Mouse (Mus musculus) megakaryocyte progenitor cell, adult 5-6 weeks (primary cell): Measurements from ENCODE around the gene Rbm18. TPM values are rescaled to one million over a fixed set of nuclear protein-coding genes. Genes with fewer than 3 reads are reported as not detected.

Experiments used
- ATAC-seq: replicated peaks from 2 replicates; pipeline ENCODE4 v1.8.0; 2016; ENCODE audit warnings: mild to moderate bottlenecking, moderate TSS enrichment, inconsistent platforms; ENCODE audit not compliant: poor library complexity
- total RNA-seq, 2 experiments: library from RNA; stranded (forward) in 1 of 2; stranded (reverse) in 1 of 2; fragments of 157-497, 149-512 nt in 1 of 2; fragments of 200-1000 nt in 1 of 2; gene quantifications; 2 replicates each; pipeline versions ENCODE4 v1.2.3 to v1.2.4; 2015 to 2017

Rbm18 gene
- total RNA-seq, 2 experiments from 2014 or later, result 21.0 to 32.7 TPM

DNA sequence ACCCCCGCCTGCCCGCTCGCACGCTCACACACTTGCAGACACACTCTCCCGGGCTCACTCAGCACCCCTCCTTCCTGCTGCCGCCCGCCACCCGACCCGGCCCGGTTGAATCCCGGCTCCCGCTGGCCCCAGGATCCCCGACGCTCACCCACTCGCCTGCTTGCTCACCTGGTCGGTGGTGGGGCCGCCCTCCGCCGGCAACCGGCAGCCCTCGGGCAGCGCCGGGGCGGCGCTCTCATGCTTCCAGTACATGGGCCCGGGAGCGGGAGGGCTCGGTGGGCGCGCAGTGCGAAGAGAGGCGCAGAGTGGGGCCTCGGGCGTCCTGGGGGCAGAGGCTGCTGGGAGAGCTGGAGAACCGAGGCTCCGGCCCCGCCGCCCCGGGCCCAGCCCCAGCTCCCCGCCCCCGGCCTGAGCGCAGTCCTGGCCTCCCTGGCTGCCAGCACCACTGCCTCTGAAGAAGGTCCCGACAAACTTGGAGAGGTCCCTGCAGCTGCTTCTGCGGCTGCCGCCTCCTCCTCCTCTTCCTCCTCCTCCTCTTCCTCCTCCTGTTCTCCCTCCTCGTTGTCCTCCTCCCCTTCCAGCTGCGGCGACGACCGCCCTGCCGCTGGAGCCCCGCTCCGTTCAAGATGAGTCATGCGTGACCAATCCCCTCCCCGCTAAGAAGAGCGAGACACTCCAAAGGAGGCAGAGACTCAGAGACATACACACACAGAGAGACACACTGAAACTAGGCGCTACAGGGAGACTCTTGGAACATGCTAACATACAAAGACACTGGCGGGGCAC, 31.4 kb downstream of the Rbm18 start, which contains the start of gene Lhx6:
Gene Lhx6, minus strand, starts transcription at position 453 of the 786 bp plus-strand sequence.
- ATAC-seq, result peak; percentile 41; the same call in 1 of the 2 replicates

DNA sequence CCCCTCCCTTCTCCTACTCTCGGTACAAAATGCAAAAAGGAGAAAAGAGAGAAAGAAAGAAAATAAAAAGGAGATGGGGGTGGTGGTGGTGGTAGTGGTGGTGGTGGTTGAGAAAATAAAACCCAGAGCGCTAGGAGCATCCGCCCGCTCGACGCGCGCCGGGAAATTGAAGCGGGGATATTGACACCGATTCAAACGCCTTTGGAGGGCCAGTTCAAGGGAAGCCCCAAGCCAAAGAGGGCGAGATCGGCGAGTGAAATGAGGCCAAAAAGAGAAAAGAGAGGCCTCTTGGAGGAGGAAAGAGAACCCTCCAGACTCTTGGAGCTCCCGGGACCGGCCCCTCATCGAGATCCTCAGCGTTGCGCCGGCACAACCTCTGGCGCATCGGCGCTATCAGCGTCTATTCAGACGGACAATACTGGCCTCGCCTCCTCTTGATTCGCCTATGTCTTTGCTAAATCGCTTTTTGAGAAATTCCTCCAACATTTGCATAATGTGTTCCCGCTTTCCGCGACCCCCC, 32.1 kb downstream of the Rbm18 start:
- ATAC-seq, result no peak

DNA sequence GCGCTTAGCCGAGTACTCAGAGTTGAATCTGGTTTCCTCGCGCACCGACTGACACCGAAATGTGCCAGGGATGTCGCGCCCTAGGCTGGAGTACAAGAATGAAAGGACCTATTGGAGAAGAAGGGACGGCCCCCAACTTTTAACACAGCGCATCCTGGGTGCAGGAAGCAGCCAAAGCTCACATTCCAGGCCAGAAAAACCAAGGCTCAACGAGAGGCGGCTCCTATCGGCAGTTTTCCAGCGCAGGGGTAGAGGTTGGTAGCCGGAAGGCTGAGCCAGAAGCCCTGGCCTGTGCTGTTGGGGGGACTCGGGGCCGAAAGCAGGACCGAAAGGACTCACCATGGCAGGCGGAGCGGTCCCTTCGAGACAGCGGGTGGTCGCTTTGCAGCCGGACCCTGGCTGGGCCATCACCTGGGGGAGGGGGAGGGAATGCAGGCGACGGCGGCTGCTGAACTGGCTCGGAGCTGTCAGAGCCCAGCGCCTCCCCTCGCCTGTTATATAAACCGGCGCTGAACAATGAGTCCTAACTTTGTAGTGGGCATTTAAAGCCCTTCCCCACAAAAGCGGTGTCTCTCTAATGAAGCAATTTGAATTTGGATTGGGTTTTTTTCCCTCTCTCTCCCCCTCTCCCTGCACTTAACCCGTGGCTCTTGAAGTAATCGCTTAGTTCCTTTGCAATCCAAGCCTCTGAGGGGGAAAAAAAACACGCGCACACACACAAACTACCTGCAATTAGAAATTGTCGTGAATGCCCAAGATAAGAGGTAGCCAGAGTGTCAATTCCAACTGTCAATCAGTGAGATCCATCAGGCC, 32.8 kb downstream of the Rbm18 start:
- no peak for ATAC-seq

DNA sequence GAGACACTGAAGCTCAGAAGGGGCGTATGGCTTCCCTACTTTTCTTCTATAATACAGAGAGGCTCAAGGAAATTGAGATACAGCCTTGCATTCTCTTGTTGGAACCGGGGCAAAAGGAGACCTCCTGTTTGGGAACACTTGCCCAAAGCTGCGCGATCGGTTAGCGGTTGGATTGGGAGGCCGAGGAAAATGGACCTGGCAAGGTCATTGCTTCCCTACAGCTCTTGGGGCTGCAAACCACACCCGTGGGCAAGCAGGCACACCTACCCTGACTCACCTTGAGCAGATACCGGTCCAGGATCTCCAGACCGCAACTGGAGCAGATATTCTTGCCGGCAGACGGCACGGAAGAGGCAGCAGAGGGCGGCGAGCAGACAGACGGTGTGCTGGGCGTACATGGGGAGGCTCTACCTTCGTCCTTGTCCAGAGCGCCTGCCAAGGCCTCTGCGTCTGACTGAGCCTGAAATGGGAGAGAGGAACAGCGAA, 33.5 kb downstream of the Rbm18 start:
- ATAC-seq, result no peak

DNA sequence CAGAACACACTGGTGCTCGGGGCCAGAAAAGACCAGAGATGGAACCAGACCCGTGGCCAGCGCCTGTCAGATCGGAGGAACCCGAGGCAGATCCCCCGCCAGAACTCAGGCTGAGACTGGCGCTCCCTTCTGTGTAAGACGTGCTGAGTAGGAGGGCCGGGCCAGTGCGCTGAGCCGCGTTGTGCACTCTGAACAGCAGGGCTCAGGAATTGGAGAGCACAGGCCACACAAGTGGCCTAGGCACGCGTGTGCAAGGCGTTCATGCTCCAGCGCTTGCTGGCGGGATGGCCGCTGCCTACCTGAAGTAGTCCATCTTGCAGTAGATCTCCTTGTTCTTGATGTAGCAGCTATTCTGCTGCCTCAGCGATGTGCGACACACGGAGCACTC, 34.0 kb downstream of the Rbm18 start:
- ATAC-seq, result 0 out of 2 replicates have a peak, but pooled peaks have one; percentile 29

DNA sequence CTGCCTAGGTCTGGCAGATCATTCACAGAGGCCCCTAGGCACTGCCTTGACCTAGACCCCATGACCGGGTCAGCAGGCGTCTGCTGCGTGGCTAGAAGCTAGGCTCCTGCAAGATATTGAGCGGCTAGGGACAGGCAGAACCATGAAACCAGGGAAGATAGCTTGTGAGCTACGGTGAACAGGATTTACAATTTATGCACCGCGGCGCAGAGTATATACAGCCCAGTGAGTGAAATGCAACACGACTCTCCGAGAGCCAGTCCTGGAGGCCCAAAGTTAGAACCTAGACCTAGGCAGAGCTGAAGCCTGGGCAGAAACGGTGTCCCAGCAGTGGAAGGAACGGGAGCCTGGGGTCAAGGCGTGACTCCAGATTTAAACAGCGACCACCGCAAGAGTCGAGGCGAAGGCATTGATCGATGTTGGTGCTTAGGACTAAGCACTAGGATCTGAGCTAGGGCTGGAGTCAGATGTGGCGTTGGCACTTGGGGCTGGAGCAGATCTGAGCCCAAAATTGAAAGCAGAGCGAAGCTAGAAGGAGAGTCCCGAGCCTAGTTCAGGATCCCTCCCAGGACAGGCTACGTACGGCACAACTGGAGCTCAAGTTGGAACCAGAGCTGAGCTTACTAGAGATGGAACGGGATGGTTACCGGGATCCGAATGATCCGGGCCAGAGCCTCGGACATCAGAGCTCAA, 34.6 kb downstream of the Rbm18 start:
- no peak for ATAC-seq

DNA sequence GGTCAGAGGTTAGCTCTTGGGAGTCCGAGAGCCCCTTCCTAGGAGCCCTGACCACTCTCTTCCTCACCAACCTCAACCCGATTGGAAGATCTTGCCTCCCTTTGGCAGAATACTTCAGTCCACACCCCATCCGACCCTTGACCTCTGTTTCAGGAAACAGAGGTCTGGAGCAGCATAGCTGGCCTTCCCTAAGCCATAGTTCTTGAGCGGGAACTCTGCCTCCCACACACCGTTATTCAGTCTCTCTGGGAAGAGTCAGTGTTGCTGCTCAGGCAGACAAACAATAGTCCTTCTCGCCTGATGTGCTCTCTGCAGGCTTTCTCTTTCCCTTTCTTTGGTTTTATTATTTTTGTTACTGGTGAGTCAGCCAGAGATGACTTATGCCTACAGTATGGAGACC, 36.8 kb downstream of the Rbm18 start:
- ATAC-seq, result no peak

DNA sequence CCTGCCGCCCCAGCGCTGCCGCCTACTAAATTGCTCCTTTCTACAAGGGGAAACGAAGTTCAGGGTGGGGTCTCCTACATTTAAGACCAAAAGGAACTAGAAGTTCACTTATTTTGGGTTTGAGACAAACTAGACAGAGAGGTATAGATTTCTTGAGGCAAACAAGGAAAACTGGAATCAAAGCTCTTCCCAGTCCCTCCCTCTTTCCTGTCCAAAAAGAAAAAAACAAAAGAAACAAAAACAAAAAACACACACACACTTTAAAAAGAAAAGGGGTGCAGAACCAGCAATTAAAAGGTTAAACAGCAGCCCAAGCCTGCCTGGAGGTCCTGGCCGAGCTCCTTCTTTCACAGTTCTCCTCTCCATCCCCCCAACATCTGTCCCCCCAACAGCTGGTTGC, 38.6 kb downstream of the Rbm18 start:
- no peak for ATAC-seq

DNA sequence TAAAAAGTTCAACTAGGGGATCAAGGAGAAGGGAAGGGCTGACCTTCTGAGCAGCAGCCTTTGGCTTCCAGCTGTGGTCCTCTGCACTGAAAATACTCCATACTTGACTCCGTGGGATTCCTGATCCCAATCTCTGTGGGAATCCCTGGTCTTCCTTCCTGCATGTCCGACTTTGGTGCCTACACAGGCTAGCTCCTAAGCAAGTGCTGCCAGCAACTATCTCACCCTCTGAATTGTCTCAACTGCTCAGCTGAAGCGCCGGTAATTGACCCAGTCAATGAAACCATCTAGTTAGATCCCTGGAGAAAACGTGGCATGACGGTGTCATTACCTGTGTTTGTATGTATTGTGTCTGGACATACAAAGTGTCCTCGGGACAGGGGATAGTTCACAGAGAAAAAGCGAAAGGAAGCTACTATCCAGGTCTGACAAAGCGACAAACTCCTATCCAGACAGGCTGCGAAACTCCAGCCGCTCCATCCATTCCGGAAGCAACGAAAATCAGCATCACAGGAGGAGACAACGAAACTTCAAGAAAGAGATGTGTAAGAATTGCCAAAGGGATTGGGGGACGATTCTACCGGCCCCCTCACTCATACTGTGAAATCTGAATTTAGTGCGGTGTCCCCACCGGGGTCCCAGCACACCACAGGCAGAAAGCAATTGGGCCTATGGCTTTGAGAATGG, 39.3 kb downstream of the Rbm18 start:
- no peak for ATAC-seq

DNA sequence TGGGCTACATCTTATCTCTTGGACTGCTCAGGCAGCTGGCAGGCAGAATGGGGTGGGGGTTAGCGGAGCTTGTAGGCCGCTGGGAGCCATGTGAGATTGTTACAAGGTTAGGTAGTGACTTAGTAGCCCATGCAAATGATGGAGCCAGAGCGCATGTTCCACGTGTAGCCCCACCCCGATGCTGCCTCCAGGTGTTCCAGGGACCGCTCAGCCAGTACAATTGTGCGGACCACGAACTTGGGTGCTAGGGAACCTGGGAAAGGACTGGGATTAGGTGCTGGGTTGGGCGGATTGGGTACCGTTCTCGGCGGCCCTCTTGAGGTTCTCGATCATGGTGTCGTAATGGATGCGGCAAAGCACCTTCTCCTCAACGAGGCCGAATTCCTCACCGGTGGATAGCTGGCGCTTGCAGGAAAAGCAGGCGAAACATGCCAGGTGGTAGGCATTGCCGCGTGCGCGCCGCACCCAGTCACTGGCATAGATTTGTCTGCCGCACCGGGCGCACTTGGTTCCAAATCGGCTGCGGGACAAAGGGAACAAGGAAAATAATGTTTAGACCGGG, 42.6 kb downstream of the Rbm18 start:
- no peak for ATAC-seq

DNA sequence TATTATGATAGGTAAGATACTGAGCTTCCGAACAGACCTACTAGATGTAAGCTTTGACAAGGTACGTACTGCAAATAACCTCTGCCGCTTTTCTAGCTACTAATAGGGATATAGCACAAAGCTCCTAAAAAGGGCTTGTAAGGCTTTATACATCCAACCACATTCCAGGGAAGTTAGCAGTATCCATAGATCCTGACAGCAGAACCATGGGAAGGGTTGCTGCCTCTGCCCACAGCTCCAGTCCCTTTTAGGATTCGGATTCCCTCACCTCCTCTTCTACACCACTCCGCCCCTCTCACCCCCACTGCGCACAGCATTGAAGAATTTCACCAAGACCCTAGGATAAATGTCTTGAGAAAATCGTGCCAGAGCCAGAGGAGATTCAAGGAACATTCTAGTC, 43.3 kb downstream of the Rbm18 start:
- no peak for ATAC-seq

DNA sequence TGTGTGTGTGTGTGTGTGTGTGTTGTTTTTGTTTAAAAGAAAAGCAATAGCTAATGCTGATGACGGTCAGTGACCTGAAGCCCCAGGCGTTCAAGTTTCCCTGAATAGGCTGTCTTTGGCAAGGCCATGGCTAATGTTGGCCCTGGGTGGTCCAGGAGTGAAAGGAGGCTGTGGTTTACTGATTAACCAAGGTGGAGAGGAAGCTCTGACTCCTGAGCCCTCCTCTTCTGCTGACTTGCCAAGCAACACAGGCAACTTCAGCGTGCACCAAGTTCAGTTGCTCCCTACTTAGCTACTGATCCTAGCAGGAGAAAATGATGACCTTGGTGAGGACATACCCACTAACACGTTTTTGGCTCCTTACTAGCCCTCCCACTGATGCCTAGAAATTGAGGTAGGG, 43.8 kb downstream of the Rbm18 start:
- no peak for ATAC-seq

DNA sequence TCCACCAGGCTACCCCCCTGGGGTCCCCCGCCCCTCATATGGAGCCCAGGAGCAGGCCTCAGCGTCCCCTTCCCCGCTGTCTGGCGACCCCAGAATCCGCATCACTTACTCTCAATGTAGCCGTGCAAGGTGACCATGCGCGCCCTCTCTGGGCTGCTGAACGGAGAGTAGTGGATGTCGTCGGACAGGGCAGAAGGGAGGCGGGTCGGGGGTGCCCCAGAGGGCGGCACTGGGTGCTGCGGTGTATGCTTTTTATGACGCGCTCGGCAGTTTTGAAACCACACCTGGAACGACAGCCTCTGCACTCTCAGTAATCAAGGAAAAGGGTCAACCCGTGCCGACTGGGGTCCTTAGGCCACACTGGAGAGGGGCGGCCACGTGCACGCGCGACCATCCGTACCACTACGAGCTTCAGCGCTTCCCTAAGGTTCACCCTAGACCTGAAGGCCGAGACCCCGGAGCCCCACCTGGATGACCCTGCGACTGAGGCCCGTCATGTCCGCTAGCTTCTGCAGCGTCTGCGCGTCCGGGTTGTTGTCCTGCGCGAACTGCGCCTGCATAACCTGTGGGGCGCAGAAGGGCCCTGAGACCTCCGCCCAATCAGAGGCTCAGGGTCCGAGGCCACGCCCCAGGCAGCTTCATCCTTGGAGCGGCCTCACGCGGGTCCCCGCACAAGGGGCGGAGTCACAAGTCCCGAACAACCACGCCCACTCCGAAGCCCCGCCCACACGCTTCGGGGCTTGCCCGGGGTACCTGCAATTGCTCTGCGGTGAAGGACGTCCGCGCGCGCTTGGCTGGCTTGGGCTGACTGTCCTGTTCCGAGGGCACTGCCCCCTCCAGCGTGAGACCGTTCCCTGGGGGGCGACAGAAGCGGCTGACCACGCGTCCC, 45.5 kb downstream of the Rbm18 start:
- peak; percentile 81 for ATAC-seq

DNA sequence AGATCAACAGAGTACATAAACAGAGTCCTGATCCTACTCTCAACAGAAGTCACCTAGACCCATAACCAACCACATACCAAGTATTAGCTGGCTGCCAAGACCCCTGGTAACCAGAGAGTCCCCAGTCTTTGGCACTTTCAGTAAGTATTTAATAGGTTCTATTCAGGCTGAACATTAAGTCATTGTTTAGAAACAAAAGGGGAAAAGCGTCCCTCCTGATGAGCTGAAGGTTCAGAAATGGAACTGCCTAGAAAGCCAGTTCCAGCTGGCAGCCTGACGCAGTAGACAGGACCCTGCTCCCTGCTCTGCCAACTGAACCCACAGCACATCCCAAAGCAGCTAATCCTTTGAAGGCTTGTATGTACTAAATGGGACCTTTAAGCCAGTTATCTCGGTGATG, 47.4 kb downstream of the Rbm18 start:
- no peak for ATAC-seq

DNA sequence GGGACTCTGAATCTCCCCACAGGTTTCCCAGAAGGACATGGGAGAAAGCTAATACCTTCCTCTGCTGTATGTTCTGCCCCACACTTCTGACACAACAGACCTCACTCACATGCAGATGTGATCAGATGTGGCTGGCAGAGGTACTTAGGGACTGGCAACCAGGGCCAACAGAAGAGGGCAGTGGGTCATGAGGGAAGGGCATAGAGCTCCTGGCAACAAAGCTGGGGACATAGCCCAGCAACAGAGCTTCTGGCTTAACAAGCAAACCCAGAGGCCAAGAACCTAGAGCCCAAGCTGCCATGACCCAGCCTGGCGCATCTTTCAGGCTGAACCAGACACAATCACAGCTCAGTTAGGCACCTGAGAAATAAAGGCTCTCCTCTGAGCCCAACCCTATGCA, 51.5 kb downstream of the Rbm18 start:
- ATAC-seq, result no peak

DNA sequence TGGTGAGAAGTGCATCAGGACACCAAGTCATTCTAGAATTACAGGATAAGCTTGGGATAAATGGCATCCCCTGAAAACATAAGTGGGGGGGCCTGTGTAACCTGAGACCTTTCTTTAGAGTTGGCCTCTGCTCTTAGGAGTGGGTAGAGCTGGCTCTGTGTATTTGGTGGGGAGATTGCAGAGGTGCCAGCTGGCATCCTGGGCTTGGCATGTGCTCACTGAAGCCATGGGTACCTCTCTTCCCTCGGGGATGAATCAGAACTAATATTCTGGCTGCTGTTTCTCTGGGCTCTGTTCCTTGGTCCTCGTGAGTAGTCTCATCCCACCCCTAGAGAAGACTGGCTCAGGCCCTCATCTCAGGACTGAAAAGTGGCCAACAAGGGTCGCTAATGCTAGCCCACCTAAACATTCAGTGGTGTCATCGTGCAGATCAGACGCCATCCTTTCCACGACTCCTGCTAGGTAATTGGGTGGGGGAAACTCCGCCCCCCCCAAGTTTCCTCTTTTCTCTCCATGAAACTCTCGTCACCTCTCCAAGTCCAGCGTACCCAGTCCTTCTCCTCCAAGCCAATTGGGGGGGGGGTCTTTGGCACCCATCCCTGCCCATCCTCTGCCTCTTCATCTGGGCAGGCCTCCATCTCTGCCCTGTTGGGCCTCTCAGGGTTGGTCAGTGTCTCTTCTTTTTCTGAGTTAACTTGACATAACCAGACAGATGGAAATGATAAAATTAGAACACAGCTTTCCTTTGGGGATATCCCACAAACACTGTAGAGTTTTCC, 53.6 kb downstream of the Rbm18 start:
- ATAC-seq, result no peak

DNA sequence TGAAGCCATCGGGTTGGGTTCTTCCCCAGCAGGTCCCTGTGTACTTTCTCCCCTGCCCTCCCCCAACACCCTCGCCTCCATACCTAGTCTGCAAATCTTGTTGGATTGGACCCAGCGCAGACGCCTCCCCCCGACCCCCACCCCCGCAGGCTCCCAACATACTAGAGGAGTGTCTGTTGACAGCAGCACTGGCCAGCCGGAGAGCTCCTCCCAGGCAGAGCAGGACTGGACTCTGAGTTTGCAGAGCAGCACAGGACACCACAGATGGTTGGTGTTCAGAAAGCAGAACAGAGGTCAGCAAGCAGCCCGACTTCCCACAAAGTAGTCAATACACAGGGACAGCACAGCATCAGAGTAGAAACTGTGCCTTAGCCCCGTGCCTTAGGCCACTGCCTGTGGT, 55.1 kb downstream of the Rbm18 start:
- ATAC-seq, result no peak

DNA sequence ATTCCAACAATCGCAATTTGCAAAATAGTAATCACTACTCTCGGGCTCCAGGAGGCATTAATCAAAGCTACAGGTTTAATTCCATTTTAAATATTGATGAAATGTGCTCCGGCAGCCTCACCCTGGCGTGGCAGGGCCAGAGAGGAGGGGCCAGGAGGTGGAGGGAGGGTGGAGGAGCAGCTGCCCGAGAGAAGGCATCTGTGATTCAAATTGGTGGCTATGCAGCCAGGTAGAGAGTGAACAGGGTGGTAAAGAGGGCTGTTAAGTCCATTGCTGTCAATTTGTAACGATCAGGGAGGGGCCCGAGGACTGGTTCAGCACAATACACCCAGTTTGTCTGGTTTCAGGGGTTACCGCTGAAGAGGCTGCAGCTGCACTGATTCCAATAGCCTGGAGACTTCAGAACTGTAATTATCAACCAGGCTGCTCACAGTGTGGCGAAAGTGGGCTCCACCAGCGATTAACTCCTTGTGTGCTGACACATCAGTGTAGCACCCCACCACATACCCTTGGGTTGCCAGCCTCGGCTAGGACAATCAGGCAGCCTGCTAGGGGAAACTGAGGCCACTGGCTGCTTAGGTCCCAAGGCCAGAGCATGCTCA, 59.3 kb downstream of the Rbm18 start:
- no peak for ATAC-seq
